In the genomic region with DNA sequence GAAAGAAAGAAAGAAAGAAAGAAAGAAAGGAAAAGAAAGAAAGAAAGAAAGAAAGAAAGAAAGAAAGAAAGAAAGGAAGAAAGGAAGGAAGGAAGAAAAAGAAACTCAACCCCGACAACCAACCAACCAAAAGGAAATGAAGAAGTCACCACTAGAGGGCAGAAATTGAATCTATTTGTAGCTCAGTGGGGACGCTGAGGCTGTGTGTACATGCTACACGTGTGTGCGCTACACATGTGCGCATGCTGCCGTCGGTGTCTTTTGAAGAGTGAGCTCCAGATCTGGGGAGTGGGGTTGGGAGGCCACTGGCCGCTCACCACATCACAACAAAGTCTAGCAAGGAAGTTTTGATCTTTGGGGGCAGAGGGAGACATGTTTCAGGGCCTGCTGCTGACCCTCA, we compare ENCODE assay signal across 10 mouse cellular contexts. TPM values are rescaled to one million over a fixed set of nuclear protein-coding genes. Genes with fewer than 3 reads are reported as not detected.
DNase-seq lines count a peak whose midpoint lies in the region; ATAC-seq and TF ChIP-seq lines count a peak whose summit lies in the region.
"Had no signal": no experiment of that assay in that cellular context is flagged by ENCODE, and none has a peak within 500 bp of the region (broad histone marks: within the 10 kb centered on the region; RNA-seq: fewer than 3 reads in every experiment).

No protein-coding gene starts in this region.

- no peaks in the 10 kb centered on the region for H3K27me3 ChIP-seq in liver, postnatal 0 days (ENCODE audit: insufficient read depth, low read length)
- H3K27me3 ChIP-seq in liver, embryonic 12.5 days (replicated peaks) = 0 out of 2 replicates have a peak, but pooled peaks cover 6% of the 10 kb centered on the region
- no peaks in the 10 kb centered on the region for H3K27me3 ChIP-seq in small intestine, adult 2 months (ENCODE audit: control insufficient read depth, insufficient read depth, low read length)
- H3K27me3 ChIP-seq: heart, embryonic 13.5 days; limb, embryonic 13.5 days had no signal

- no peak for ATAC-seq in liver, postnatal 0 days
- ATAC-seq in liver, embryonic 12.5 days = no peak

- no peak overlapping the region for H3K4me2 ChIP-seq in liver, postnatal 0 days (ENCODE audit: low read depth, low read length)
- no peak overlapping the region for H3K4me2 ChIP-seq in liver, embryonic 12.5 days
- H3K4me2 ChIP-seq: heart, embryonic 13.5 days; limb, embryonic 13.5 days had no signal

- peak; percentile 62 for TF ChIP-seq CTCF in liver, postnatal 0 days (IDR thresholded peaks at IDR 0.05; ENCODE audit: low read depth)
- TF ChIP-seq CTCF in cortical plate, adult 2 months (IDR thresholded peaks at IDR 0.05; ENCODE audit: extremely low read depth, insufficient read depth, low read length) = peak; percentile 46; the same call in 1 of the 2 replicates
- 0 out of 2 replicates have a peak, but pooled peaks have one; percentile 39 for TF ChIP-seq CTCF in small intestine, adult 2 months (IDR thresholded peaks at IDR 0.05; ENCODE audit: extremely low read depth, insufficient read length, insufficient replicate concordance, low read depth, low read length)

- H3K9ac ChIP-seq in liver, postnatal 0 days (replicated peaks) = no peak overlapping the region
- H3K9ac ChIP-seq in liver, embryonic 12.5 days = no peak overlapping the region
- H3K9ac ChIP-seq: heart, embryonic 13.5 days; limb, embryonic 13.5 days had no signal

- no peak overlapping the region for H3K27ac ChIP-seq in liver, postnatal 0 days (ENCODE audit: low read depth)
- H3K27ac ChIP-seq in liver, embryonic 12.5 days = no peak overlapping the region
- H3K27ac ChIP-seq in cortical plate, adult 2 months (ENCODE audit: insufficient read depth, low read length) = no peak overlapping the region
- no peak overlapping the region for H3K27ac ChIP-seq in small intestine, adult 2 months (ENCODE audit: insufficient read depth, low read depth, low read length)
- H3K27ac ChIP-seq: heart, embryonic 13.5 days; limb, embryonic 13.5 days had no signal

- no peak for TF ChIP-seq POLR2A in cortical plate, adult 2 months (IDR thresholded peaks at IDR 0.05; ENCODE audit: extremely low read depth, insufficient read depth, low read length)
- no peak for TF ChIP-seq POLR2A in small intestine, adult 2 months (IDR thresholded peaks at IDR 0.05; ENCODE audit: low read depth, low read length)

- no peak for TF ChIP-seq EP300 in liver, postnatal 0 days (IDR thresholded peaks at IDR 0.05; ENCODE audit: low read depth)

- no peaks in the 10 kb centered on the region for H3K36me3 ChIP-seq in liver, postnatal 0 days (replicated peaks; ENCODE audit: insufficient read depth, low read length)
- H3K36me3 ChIP-seq in liver, embryonic 12.5 days = no peaks in the 10 kb centered on the region
- H3K36me3 ChIP-seq in small intestine, adult 2 months (ENCODE audit: control insufficient read depth, insufficient read depth, low read length) = no peaks in the 10 kb centered on the region
- H3K36me3 ChIP-seq: heart, embryonic 13.5 days; limb, embryonic 13.5 days had no signal

- no peak for DNase-seq in liver, postnatal 0 days
- peak; percentile 26 for DNase-seq in MN1 (ENCODE audit: low spot score)
- DNase-seq in gastrocnemius, postnatal 4 days (ENCODE audit: low spot score in 2 of 2) = no peak
- no peak for DNase-seq in cerebellum, postnatal 4 days (ENCODE audit: low spot score in 2 of 2)
- DNase-seq: cerebellum, postnatal 36 days had no signal

- no peak overlapping the region for H3K4me3 ChIP-seq in liver, postnatal 0 days (ENCODE audit: low read depth, low read length)
- no peak overlapping the region for H3K4me3 ChIP-seq in liver, embryonic 12.5 days
- no peak overlapping the region for H3K4me3 ChIP-seq in cortical plate, adult 2 months (ENCODE audit: insufficient read depth, low read length)
- no peak overlapping the region for H3K4me3 ChIP-seq in small intestine, adult 2 months (ENCODE audit: low read depth, low read length)
- H3K4me3 ChIP-seq: heart, embryonic 13.5 days; limb, embryonic 13.5 days had no signal

- WGBS in liver, postnatal 0 days (ENCODE audit: insufficient replicate concordance) = 47% methylated on average over 8 of the region's 8 CpGs
- 40% methylated on average over 8 of the region's 8 CpGs for WGBS in liver, embryonic 12.5 days (ENCODE audit: insufficient replicate concordance)
- 51% methylated on average over 8 of the region's 8 CpGs for WGBS in small intestine, adult 2 months

- H3K9me3 ChIP-seq in liver, postnatal 0 days (ENCODE audit: low read length) = no peaks in the 10 kb centered on the region
- H3K9me3 ChIP-seq in liver, embryonic 12.5 days (replicated peaks) = no peaks in the 10 kb centered on the region
- H3K9me3 ChIP-seq: heart, embryonic 13.5 days; limb, embryonic 13.5 days had no signal

- 0 out of 2 replicates have a peak, but pooled peaks cover 4% of the 10 kb centered on the region for H3K4me1 ChIP-seq in liver, postnatal 0 days (ENCODE audit: insufficient read depth)
- H3K4me1 ChIP-seq in liver, embryonic 12.5 days = peaks cover 9% of the 10 kb centered on the region
- no peaks in the 10 kb centered on the region for H3K4me1 ChIP-seq in cortical plate, adult 2 months (ENCODE audit: control insufficient read depth, insufficient read depth, low read length)
- peaks cover 8% of the 10 kb centered on the region for H3K4me1 ChIP-seq in small intestine, adult 2 months (ENCODE audit: control insufficient read depth, insufficient read depth, insufficient read length, low read length)

RNA-seq across cellular contexts. Expression of a gene that starts 38.9 kb away (rescaled TPM):
- polyA plus RNA-seq in liver, postnatal 0 days (2015; fragmentation: Nextera tagmentation; extraction: Ambion mirVana) = 0.28 and 0.50 TPM in 2 replicates
- 0.14 and 0.33 TPM in 2 replicates for polyA plus RNA-seq in liver, embryonic 12.5 days (2016; fragmentation: Nextera tagmentation; extraction: Ambion mirVana)
- 11.7 and 11.8 TPM in 2 replicates for polyA plus RNA-seq in cortical plate, adult 2 months (2012; rRNA removed)
- 12.6 and 15.7 TPM in 2 replicates for polyA plus RNA-seq in small intestine, adult 2 months (2012; rRNA removed)
- total RNA-seq in gastrocnemius, postnatal 4 days (2021) = 100 to 1,000 TPM; 285 to 337 TPM
